Mouse (Mus musculus) CH12.LX (cell line): Measurements from ENCODE around the gene Zfp956.

ENCODE experiments used
- BHLHE40 ChIP-seq: IDR thresholded peaks from 2 replicates; pipeline ENCODE4 v1.6.1; 2011; ENCODE audit warnings: mild to moderate bottlenecking, low read depth, low read length, improper control_type of control experiment
- CTCF ChIP-seq, 2 experiments: IDR thresholded peaks in 1 of 2; conservative IDR thresholded peaks in 1 of 2; 2 replicates each; pipeline ENCODE4 v1.5.1; 2011 to 2012; ENCODE audit warnings: low read depth in 2 of 2, low read length in 2 of 2, improper control_type of control experiment in 1 of 2, inconsistent platforms in 1 of 2, mild to moderate bottlenecking in 1 of 2, moderate library complexity in 1 of 2
- GABPA ChIP-seq: IDR thresholded peaks from 2 replicates; pipeline ENCODE4 v1.6.1; 2012; ENCODE audit warnings: low read depth, low read length, improper control_type of control experiment, inconsistent platforms; ENCODE audit not compliant: insufficient replicate concordance
- MYC ChIP-seq: IDR thresholded peaks from 2 replicates; pipeline ENCODE4 v1.6.1; 2011; ENCODE audit warnings: low read depth, mild to moderate bottlenecking, improper control_type of control experiment, low read length
- POLR2A ChIP-seq: IDR thresholded peaks from 2 replicates; pipeline ENCODE4 v1.6.1; 2011; ENCODE audit warnings: low read depth, mild to moderate bottlenecking, improper control_type of control experiment, low read length
- TCF12 ChIP-seq: IDR thresholded peaks from 2 replicates; pipeline ENCODE4 v1.6.1; 2014; ENCODE audit warnings: low read depth, mild to moderate bottlenecking, inconsistent platforms, low read length, improper control_type of control experiment
- ZNF384 ChIP-seq: IDR thresholded peaks from 2 replicates; pipeline ENCODE4 v1.6.1; 2012; ENCODE audit warnings: low read depth, low read length, improper control_type of control experiment, inconsistent platforms

DNA sequence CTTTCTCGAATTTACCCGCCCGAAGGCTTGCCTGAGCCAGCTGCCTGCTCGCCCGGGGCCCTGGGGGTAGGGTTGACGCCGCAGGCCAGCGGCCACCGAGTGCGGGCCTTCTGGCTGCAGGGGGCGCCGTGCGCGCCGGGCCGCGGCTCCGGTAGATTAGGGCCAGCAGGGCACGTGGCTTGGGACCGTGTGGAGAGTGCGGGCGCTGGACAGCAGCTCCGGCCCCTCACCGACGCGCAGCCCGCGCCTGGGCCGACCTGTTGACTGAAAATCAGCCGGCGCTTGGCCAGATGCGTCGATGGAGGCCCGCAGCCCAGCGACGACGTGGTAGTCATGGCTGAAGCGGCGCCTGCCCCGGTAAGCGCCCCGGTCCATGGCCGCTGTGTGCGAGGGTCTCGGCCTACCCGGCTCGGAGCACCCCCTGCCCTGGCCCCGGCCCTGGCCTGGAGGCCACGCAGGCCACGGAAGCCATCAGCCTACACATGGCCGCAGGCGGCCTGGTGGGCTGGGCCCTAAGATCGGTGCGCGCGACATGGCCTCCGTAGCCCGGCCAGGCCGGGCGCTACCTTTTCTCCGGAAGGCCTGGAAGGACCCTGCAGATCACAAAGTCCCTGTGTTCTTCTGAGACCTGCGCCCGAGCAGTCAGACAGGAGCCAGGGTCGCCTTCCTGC lies 10.0 kb upstream of the Zfp956 start:
- peak; percentile 69 for TF ChIP-seq BHLHE40
- peak in 1 of 2 experiments; percentile 71; a peak in 2 of 4 replicates for TF ChIP-seq CTCF (conservative IDR thresholded peaks at IDR 0.05 in 1 of 2, IDR thresholded peaks at IDR 0.05 in 1 of 2; ENCODE audit: low read depth in 2 of 2, low read length in 2 of 2)
- TF ChIP-seq GABPA = no peak
- TF ChIP-seq POLR2A = peak; percentile 63; the same call in 1 of the 2 replicates
- TF ChIP-seq ZNF384 = no peak
- TF ChIP-seq TCF12 = peak; percentile 70
- peak; percentile 66 for TF ChIP-seq MYC
